Mouse (Mus musculus) layer of hippocampus, postnatal 14 days (tissue): Measurements from ENCODE around the gene Ksr1. TPM values are rescaled to one million over a fixed set of nuclear protein-coding genes. Genes with fewer than 3 reads are reported as not detected.

Source experiments
- DNase-seq, 2 experiments: peaks; one replicate each; pipeline ENCODE4 v3.0.0; 2021 to 2022; ENCODE audit warnings: low spot score in 2 of 2, mixed read lengths in 1 of 2
- total RNA-seq, 2 experiments: library from RNA; stranded (reverse); gene quantifications; 2 replicates each; pipeline ENCODE4 v1.2.3; 2021

Gene Ksr1
- total RNA-seq, 2 experiments from 2014 or later = 154 to 158 TPM

- DNase-seq = no peak
These were observed 74.1 kb downstream of the Ksr1 start for GRCm38 (mm10) chr11:79072108-79072507.

- DNase-seq = no peak
These were observed 74.9 kb downstream of the Ksr1 start for GRCm38 (mm10) chr11:79071082-79071972.

GRCm38 (mm10) chr11:79069453-79070153, 76.6 kb downstream of the Ksr1 start:
- no peak for DNase-seq

GRCm38 (mm10) chr11:79067172-79067571, 79.0 kb downstream of the Ksr1 start:
- DNase-seq = no peak

GRCm38 (mm10) chr11:79066191-79066530, 80.0 kb downstream of the Ksr1 start:
- no peak for DNase-seq

GRCm38 (mm10) chr11:79065463-79066190, 80.6 kb downstream of the Ksr1 start:
- no peak for DNase-seq

GRCm38 (mm10) chr11:79064311-79064710, 81.9 kb downstream of the Ksr1 start:
- no peak for DNase-seq

- no peak for DNase-seq
These were observed 82.6 kb downstream of the Ksr1 start for GRCm38 (mm10) chr11:79063616-79064015.

GRCm38 (mm10) chr11:79062897-79063296, 83.3 kb downstream of the Ksr1 start:
- peak; percentile 59 to 71 for DNase-seq

- DNase-seq = no peak
These were observed 84.4 kb downstream of the Ksr1 start for GRCm38 (mm10) chr11:79061839-79062238.

- DNase-seq = no peak
These were observed 86.4 kb downstream of the Ksr1 start for GRCm38 (mm10) chr11:79059850-79060249.

- DNase-seq = no peak
These were observed 87.1 kb downstream of the Ksr1 start for GRCm38 (mm10) chr11:79059062-79059461.

- DNase-seq = no peak
These were observed 87.6 kb downstream of the Ksr1 start for GRCm38 (mm10) chr11:79058610-79059009.

GRCm38 (mm10) chr11:79057809-79058208, 88.4 kb downstream of the Ksr1 start:
- DNase-seq = no peak

GRCm38 (mm10) chr11:79056891-79057290, 89.3 kb downstream of the Ksr1 start:
- DNase-seq = no peak

GRCm38 (mm10) chr11:79056027-79056426, 90.2 kb downstream of the Ksr1 start:
- no peak for DNase-seq

- DNase-seq = no peak
These were observed 91.0 kb downstream of the Ksr1 start for GRCm38 (mm10) chr11:79055161-79055560.

GRCm38 (mm10) chr11:79054161-79055152, 91.8 kb downstream of the Ksr1 start:
- DNase-seq = no peak

GRCm38 (mm10) chr11:79053437-79053836, 92.8 kb downstream of the Ksr1 start:
- no peak for DNase-seq

- DNase-seq = no peak
These were observed 93.4 kb downstream of the Ksr1 start for GRCm38 (mm10) chr11:79052769-79053168.

GRCm38 (mm10) chr11:79051522-79051921, 94.7 kb downstream of the Ksr1 start:
- no peak for DNase-seq
